Mouse (Mus musculus) hindbrain, embryonic 14.5 days (tissue): ENCODE measurements around the gene Gpr157. TPM values are rescaled to one million over a fixed set of nuclear protein-coding genes. Genes with fewer than 3 reads are reported as not detected.

Source experiments
- ATAC-seq: fragments of 200-750 bp; cut with Nextera tagmentation; 2 replicates; pipeline ENCODE4 v1.8.0; 2017; ENCODE audit warnings: moderate number of reproducible peaks, mild to moderate bottlenecking, moderate TSS enrichment, moderate library complexity; ENCODE audit not compliant: low FRiP score
- DNase-seq: peaks from one replicate; pipeline ENCODE4 v3.0.0-alpha.2; 2015; ENCODE audit warnings: low spot score
- H3K27ac ChIP-seq: fragments of 300-500 bp; sonication (generic); 2 replicates; pipeline ENCODE4 v1.5.1; 2014; ENCODE audit warnings: mild to moderate bottlenecking, moderate library complexity
- H3K27me3 ChIP-seq: fragments of 300-500 bp; sonication (generic); 2 replicates; pipeline ENCODE4 v1.6.1; 2014; ENCODE audit warnings: mild to moderate bottlenecking, low read length, mixed read lengths; ENCODE audit not compliant: control insufficient read depth, insufficient read depth
- H3K36me3 ChIP-seq: fragments of 300-500 bp; sonication (generic); replicated peaks from 2 replicates; pipeline ENCODE4 v1.6.1; 2014; ENCODE audit not compliant: control insufficient read depth, insufficient read depth
- H3K4me1 ChIP-seq: fragments of 300-500 bp; sonication (generic); replicated peaks from 2 replicates; pipeline ENCODE4 v1.6.1; 2014; ENCODE audit warnings: antibody characterized with exemption, low read length, mixed read lengths; ENCODE audit not compliant: control insufficient read depth, insufficient read depth
- H3K4me2 ChIP-seq: fragments of 300-500 bp; sonication (generic); replicated peaks from 2 replicates; pipeline ENCODE4 v1.6.1; 2014; ENCODE audit warnings: mild to moderate bottlenecking, moderate library complexity
- H3K4me3 ChIP-seq: fragments of 300-500 bp; sonication (generic); replicated peaks from 2 replicates; pipeline ENCODE4 v1.5.1; 2014; ENCODE audit warnings: mild to moderate bottlenecking, low read length
- H3K9ac ChIP-seq: fragments of 300-500 bp; sonication (generic); 2 replicates; pipeline ENCODE4 v1.6.1; 2014
- H3K9me3 ChIP-seq: fragments of 300-500 bp; sonication (generic); 2 replicates; pipeline ENCODE4 v1.6.1; 2016; ENCODE audit warnings: low read length; ENCODE audit not compliant: control insufficient read depth
- WGBS: fragments of 180-500 bp; shearing (Covaris S2); extraction: QIAGEN DNeasy Blood & Tissue Kit; methylation state at CpG from one replicate; pipeline ENCODE4 v1.1.7; 2014; 5-methylcytosine and 5-hydroxymethylcytosine counted together
- polyA plus RNA-seq: library from polyadenylated mRNA; unstranded; fragments of >200 nt; fragmentation: Nextera tagmentation; extraction: Ambion mirVana; gene quantifications from 2 replicates; pipeline ENCODE4 v1.2.1, GENCODE M21; 2014

Gpr157 gene
- polyA plus RNA-seq, 1 experiment from 2014 or later, result 0.33 TPM

GRCm38 (mm10) chr4:150080330-150080967 lies 6.7 kb upstream of the Gpr157 start:
- H3K4me1 ChIP-seq, result no peaks in the 10 kb centered on the region
- H3K27ac ChIP-seq, result no peak overlapping the region
- ATAC-seq (no peak), DNase-seq (no peak)
- H3K36me3 ChIP-seq, result no peaks in the 10 kb centered on the region
- H3K9ac ChIP-seq, result no peak overlapping the region
- no peaks in the 10 kb centered on the region for H3K9me3 ChIP-seq
- 87% methylated on average over 11 of the region's 11 CpGs for WGBS
- H3K4me3 ChIP-seq, result no peak overlapping the region
- no peaks in the 10 kb centered on the region for H3K27me3 ChIP-seq
- H3K4me2 ChIP-seq, result no peak overlapping the region

DNA sequence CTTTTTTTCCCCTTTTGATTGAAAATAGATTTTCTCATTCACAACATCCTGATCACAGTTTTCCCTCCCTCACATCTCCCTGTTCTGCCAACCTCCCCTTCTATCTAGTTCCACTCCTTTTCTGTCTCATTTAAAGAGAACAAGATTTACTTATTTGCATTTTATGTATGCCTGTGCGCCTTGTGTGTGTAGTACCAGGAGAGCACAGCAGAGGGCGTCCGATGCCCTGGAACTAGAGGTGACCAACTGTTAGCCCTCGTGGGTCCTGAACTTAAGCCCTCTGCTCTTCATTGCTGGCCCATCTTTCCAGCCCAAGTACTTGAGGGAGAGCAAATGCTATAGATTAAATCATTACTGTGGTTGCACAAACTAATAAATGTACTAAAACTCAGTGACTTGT lies 1.8 kb upstream of the Gpr157 start:
- no peak overlapping the region for H3K9ac ChIP-seq
- no peaks in the 10 kb centered on the region for H3K9me3 ChIP-seq
- no peak overlapping the region for H3K4me3 ChIP-seq
- DNase-seq, result no peak
- H3K27ac ChIP-seq, result no peak overlapping the region
- 82% methylated on average over 4 of the region's 4 CpGs for WGBS
- peaks cover 19% of the 10 kb centered on the region for H3K27me3 ChIP-seq
- H3K4me2 ChIP-seq, result no peak overlapping the region
- ATAC-seq, result no peak
- no peaks in the 10 kb centered on the region for H3K36me3 ChIP-seq
- H3K4me1 ChIP-seq, result peaks cover 8% of the 10 kb centered on the region

DNA sequence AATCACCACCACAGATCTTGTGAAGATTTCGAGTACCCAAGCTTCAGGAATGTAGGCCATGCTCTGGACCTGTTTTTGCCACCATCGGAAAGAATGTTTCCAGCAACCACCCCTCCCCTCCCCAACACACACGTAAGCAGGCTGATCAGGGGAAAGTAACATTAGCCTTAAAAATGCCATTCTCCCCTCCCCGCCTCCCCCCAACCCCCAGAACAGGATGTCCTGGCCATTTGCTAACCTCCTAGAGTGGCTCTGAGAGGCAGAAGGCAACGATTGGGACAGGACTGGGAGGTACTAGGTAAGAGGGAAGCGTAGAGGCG lies 364 bp upstream of the Gpr157 start:
- WGBS, result 8% methylated on average over 7 of the region's 7 CpGs
- DNase-seq (no peak), ATAC-seq (no peak)
- H3K27me3 ChIP-seq, result peaks cover 19% of the 10 kb centered on the region
- H3K36me3 ChIP-seq, result no peaks in the 10 kb centered on the region
- H3K27ac ChIP-seq, result no peak overlapping the region
- no peak overlapping the region; the same call in 1 of the 2 replicates for H3K9ac ChIP-seq
- peak overlapping the region; percentile 96 for H3K4me2 ChIP-seq
- H3K4me3 ChIP-seq, result peak overlapping the region; percentile 51
- H3K4me1 ChIP-seq, result peaks cover 8% of the 10 kb centered on the region
- no peaks in the 10 kb centered on the region for H3K9me3 ChIP-seq

GRCm38 (mm10) chr4:150087890-150088530 lies 845 bp downstream of the Gpr157 start:
- peaks cover 8% of the 10 kb centered on the region for H3K4me1 ChIP-seq
- ATAC-seq, result no peak
- peak overlapping the region; percentile 58 for H3K9ac ChIP-seq
- no peaks in the 10 kb centered on the region for H3K9me3 ChIP-seq
- H3K4me3 ChIP-seq, result peak overlapping the region; percentile 51
- DNase-seq, result no peak
- no peaks in the 10 kb centered on the region for H3K36me3 ChIP-seq
- 17% methylated on average over 29 of the region's 29 CpGs for WGBS
- peak overlapping the region; percentile 96 for H3K4me2 ChIP-seq
- H3K27ac ChIP-seq, result no peak overlapping the region
- H3K27me3 ChIP-seq, result peaks cover 19% of the 10 kb centered on the region

GRCm38 (mm10) chr4:150089121-150089520 lies 2.0 kb downstream of the Gpr157 start:
- DNase-seq (no peak), ATAC-seq (no peak)
- H3K9me3 ChIP-seq, result no peaks in the 10 kb centered on the region
- H3K36me3 ChIP-seq, result no peaks in the 10 kb centered on the region
- no peak overlapping the region for H3K4me2 ChIP-seq
- H3K9ac ChIP-seq, result no peak overlapping the region
- H3K27me3 ChIP-seq, result peaks cover 19% of the 10 kb centered on the region
- 81% methylated on average over 10 of the region's 10 CpGs for WGBS
- H3K4me1 ChIP-seq, result peaks cover 8% of the 10 kb centered on the region
- H3K27ac ChIP-seq, result no peak overlapping the region
- no peak overlapping the region for H3K4me3 ChIP-seq

GRCm38 (mm10) chr4:150091887-150092582 lies 4.9 kb downstream of the Gpr157 start:
- Histone ChIP-seq H3K27me3 (peaks cover 19% of the 10 kb centered on the region), H3K4me2 (no peak overlapping the region), H3K36me3 (no peaks in the 10 kb centered on the region), H3K27ac (no peak overlapping the region), H3K4me3 (no peak overlapping the region), H3K9ac (no peak overlapping the region), H3K9me3 (no peaks in the 10 kb centered on the region), H3K4me1 (peaks cover 13% of the 10 kb centered on the region)
- no peak for ATAC-seq
- WGBS, result 88% methylated on average over 18 of the region's 18 CpGs
- DNase-seq, result no peak

DNA sequence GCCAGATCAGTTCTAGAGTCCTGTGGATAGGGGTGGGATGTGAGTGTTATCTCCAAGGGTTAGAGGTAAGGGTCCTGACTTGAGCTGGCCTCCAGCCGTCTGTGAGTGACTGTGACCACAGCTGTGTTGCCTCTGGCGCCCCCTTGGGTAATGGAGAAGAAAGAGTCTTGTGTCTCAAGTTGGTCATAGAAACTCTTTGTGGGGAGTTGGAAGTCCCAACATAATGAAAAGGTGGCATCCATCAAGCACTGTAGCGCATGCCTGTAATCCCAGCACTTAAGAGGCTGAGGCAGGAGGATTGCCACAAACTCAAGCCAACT lies 5.4 kb downstream of the Gpr157 start:
- peaks cover 17% of the 10 kb centered on the region for H3K27me3 ChIP-seq
- ATAC-seq (no peak), DNase-seq (no peak)
- H3K9ac ChIP-seq, result no peak overlapping the region
- H3K27ac ChIP-seq, result no peak overlapping the region
- H3K36me3 ChIP-seq, result no peaks in the 10 kb centered on the region
- WGBS, result 59% methylated on average over 3 of the region's 3 CpGs
- H3K4me3 ChIP-seq, result no peak overlapping the region
- no peak overlapping the region for H3K4me2 ChIP-seq
- H3K9me3 ChIP-seq, result no peaks in the 10 kb centered on the region
- peaks cover 12% of the 10 kb centered on the region for H3K4me1 ChIP-seq

- Histone ChIP-seq H3K9me3 (no peaks in the 10 kb centered on the region), H3K4me1 (peaks cover 5% of the 10 kb centered on the region; the same call in 1 of the 2 replicates), H3K9ac (no peak overlapping the region), H3K36me3 (no peaks in the 10 kb centered on the region), H3K4me2 (no peak overlapping the region), H3K4me3 (no peak overlapping the region), H3K27ac (no peak overlapping the region), H3K27me3 (peaks cover 4% of the 10 kb centered on the region)
- ATAC-seq (no peak), DNase-seq (no peak)
- WGBS, result 26% methylated on average over 11 of the region's 12 CpGs
These were observed 6.6 kb downstream of the Gpr157 start for GRCm38 (mm10) chr4:150093560-150094462.

- H3K4me1 ChIP-seq, result peaks cover 5% of the 10 kb centered on the region; the same call in 1 of the 2 replicates
These were observed 7.3 kb downstream of the Gpr157 start for GRCm38 (mm10) chr4:150094463-150094789.

More at GRCm38 (mm10) chr4:150094463-150094789, 7.3 kb downstream of the Gpr157 start:
- H3K27ac ChIP-seq, result no peak overlapping the region
- no peak for ATAC-seq
- H3K9me3 ChIP-seq, result no peaks in the 10 kb centered on the region
- H3K4me2 ChIP-seq, result no peak overlapping the region
- H3K9ac ChIP-seq, result no peak overlapping the region
- H3K4me3 ChIP-seq, result no peak overlapping the region
- no peaks in the 10 kb centered on the region; the same call in 1 of the 2 replicates for H3K27me3 ChIP-seq
- DNase-seq, result no peak
- 18% methylated on average over 5 of the region's 5 CpGs for WGBS
- no peaks in the 10 kb centered on the region for H3K36me3 ChIP-seq
